Mouse (Mus musculus) liver, adult 2 months (tissue): ENCODE measurements around the gene Szrd1. TPM values are rescaled to one million over a fixed set of nuclear protein-coding genes. Genes with fewer than 3 reads are reported as not detected.
A peak's percentile ranks its signal among the peaks of the same experiment; 100 is the strongest.

ENCODE experiments used
- DNase-seq: peaks from one replicate; pipeline ENCODE4 v3.0.0-alpha.2; 2011; ENCODE audit warnings: low read depth, low spot score; ENCODE audit errors: extremely low read depth
- H3K27ac ChIP-seq: fragments of 200-500 bp; replicated peaks from 2 replicates; pipeline ENCODE4 v1.5.1; 2012; ENCODE audit warnings: low read depth, mild to moderate bottlenecking, control low read depth, inconsistent platforms, low read length; ENCODE audit not compliant: insufficient read depth
- H3K27me3 ChIP-seq: fragments of 200-500 bp; 2 replicates; pipeline ENCODE4 v1.6.1; 2012; ENCODE audit warnings: mild to moderate bottlenecking, moderate library complexity, low read length, inconsistent platforms; ENCODE audit not compliant: control insufficient read depth, insufficient read depth
- H3K36me3 ChIP-seq: fragments of 200-500 bp; 2 replicates; pipeline ENCODE4 v1.6.1; 2012; ENCODE audit warnings: low read length, inconsistent platforms; ENCODE audit not compliant: control insufficient read depth, insufficient read depth
- H3K4me1 ChIP-seq: fragments of 200-500 bp; 2 replicates; pipeline ENCODE4 v1.6.1; 2011; ENCODE audit warnings: low read length; ENCODE audit not compliant: control insufficient read depth, insufficient read depth
- H3K4me3 ChIP-seq: fragments of 200-500 bp; 2 replicates; pipeline ENCODE4 v1.5.1; 2011; ENCODE audit warnings: low read depth, mild to moderate bottlenecking, control low read depth, low read length, moderate library complexity; ENCODE audit not compliant: insufficient read depth
- H3K79me2 ChIP-seq: fragments of 200-500 bp; 2 replicates; pipeline ENCODE4 v1.6.1; 2012; ENCODE audit warnings: inconsistent platforms, mild to moderate bottlenecking, low read length, moderate library complexity; ENCODE audit not compliant: control insufficient read depth, insufficient read depth
- H3K9ac ChIP-seq: fragments of 200-500 bp; 2 replicates; pipeline ENCODE4 v1.6.1; 2012; ENCODE audit warnings: low read depth, mild to moderate bottlenecking, control low read depth, inconsistent platforms, low read length
- CTCF ChIP-seq: fragments of 200-500 bp; IDR thresholded peaks from 2 replicates; pipeline ENCODE4 v1.5.1; 2011; ENCODE audit warnings: low read depth, low read length, control low read depth
- POLR2A ChIP-seq: fragments of 200-500 bp; IDR thresholded peaks from 2 replicates; pipeline ENCODE4 v1.6.1; 2011; ENCODE audit warnings: low read length, control low read depth; ENCODE audit not compliant: insufficient read depth; ENCODE audit errors: extremely low read depth
- WGBS: fragments of 180-500 bp; shearing (Covaris S2); methylation state at CpG from one replicate; pipeline ENCODE4 v1.1.7; 2018; 5-methylcytosine and 5-hydroxymethylcytosine counted together
- polyA plus RNA-seq: library from polyadenylated mRNA; depleted of rRNA; stranded (reverse); fragments of >200 nt; gene quantifications from 2 replicates; pipeline ENCODE4 v1.2.3, GENCODE M21; 2012
- total RNA-seq: library from RNA; depleted of rRNA; stranded (reverse); fragments of >200 nt; gene quantifications from 2 replicates; pipeline ENCODE4 v1.2.3, GENCODE M21; 2014

Szrd1 gene
- total and polyA plus RNA-seq, 2 experiments = 26.6 to 43.6 TPM

DNA sequence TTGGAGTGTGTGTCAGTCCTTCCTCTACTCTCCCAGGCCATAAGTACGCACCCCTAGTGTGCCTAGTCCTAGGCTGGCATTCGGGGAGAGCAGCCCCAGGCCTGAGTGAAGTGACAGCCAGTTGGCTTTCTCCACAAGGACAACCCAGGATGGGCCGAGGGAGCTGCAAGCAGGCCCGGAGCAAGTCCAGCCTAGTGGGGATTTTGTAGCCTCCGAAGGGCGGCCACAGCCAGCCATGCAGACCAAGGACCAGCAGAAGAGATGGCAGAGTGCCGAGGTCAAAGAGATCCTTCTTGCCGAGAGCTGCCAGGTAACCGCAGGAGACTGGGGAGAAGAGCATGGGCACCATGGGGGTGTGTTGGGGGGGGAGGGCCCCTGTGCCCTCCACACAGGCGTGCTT, 44.6 kb downstream of the Szrd1 start:
- no peak overlapping the region for H3K9ac ChIP-seq
- no peak for TF ChIP-seq CTCF
- TF ChIP-seq POLR2A = no peak
- 91% methylated on average over 10 of the region's 10 CpGs for WGBS
- H3K4me3 ChIP-seq = no peak overlapping the region
- H3K4me1 ChIP-seq = no peaks in the 10 kb centered on the region
- H3K27me3 ChIP-seq = no peaks in the 10 kb centered on the region
- no peak for DNase-seq
- H3K79me2 ChIP-seq = no peaks in the 10 kb centered on the region
- H3K36me3 ChIP-seq = no peaks in the 10 kb centered on the region
- H3K27ac ChIP-seq = no peak overlapping the region

DNA sequence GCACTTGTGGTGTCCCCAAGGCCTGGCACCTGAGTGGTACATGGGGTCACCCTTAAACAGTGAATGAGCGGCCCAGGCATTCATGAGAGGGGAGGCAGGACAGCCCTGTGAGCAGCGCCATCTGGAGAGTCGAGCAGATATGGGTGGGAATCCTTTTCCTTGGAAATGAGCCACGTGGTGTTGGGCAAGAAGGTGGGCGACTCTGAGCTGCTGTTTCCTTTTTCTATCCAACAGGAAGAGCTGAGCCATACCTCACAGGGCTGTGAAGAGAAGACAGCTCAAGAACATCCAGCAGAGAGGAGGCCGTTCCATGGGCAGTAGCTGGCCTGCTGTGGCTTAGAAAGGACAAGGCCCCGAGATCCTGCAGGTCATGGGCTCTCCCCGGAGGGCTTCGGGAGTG, 50.9 kb downstream of the Szrd1 start:
- Histone ChIP-seq H3K4me3 (no peak overlapping the region), H3K27me3 (no peaks in the 10 kb centered on the region), H3K27ac (no peak overlapping the region), H3K9ac (no peak overlapping the region), H3K36me3 (no peaks in the 10 kb centered on the region), H3K79me2 (no peaks in the 10 kb centered on the region), H3K4me1 (no peaks in the 10 kb centered on the region)
- DNase-seq = no peak
- TF ChIP-seq CTCF (no peak), POLR2A (no peak)
- 69% methylated on average over 9 of the region's 9 CpGs for WGBS

DNA sequence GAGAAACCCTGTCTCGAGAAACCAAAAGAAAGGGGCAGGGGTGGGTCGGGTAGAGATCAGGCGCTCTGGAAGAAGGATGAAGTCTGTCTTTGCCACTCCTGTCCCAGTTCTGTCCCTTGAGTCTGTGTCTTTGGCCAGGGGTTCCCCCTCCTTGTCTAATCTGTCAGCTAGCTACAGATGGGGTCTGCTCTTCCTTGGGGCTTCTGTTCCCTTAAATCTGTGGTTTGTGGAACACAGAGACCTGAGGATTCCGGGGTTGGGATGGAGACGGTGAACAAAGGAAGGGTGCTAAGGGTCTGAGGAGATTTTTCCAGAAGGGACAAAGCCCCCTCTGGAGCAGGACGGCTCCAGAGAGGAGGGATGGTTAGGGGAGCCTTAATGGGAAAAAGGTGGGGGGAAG, 51.5 kb downstream of the Szrd1 start, which contains the start of gene Spata21:
Gene Spata21, plus strand, starts transcription at position 301 of the 400 bp plus-strand sequence.
- Histone ChIP-seq H3K4me1 (no peaks in the 10 kb centered on the region), H3K27me3 (no peaks in the 10 kb centered on the region), H3K79me2 (no peaks in the 10 kb centered on the region), H3K36me3 (no peaks in the 10 kb centered on the region), H3K9ac (no peak within 1 kb of the TSS), H3K4me3 (no peak within 1 kb of the TSS), H3K27ac (no peak within 1 kb of the TSS)
- 89% methylated on average over 6 of the region's 6 CpGs for WGBS
- no peak for DNase-seq
- TF ChIP-seq POLR2A = no peak
- no peak for TF ChIP-seq CTCF

DNA sequence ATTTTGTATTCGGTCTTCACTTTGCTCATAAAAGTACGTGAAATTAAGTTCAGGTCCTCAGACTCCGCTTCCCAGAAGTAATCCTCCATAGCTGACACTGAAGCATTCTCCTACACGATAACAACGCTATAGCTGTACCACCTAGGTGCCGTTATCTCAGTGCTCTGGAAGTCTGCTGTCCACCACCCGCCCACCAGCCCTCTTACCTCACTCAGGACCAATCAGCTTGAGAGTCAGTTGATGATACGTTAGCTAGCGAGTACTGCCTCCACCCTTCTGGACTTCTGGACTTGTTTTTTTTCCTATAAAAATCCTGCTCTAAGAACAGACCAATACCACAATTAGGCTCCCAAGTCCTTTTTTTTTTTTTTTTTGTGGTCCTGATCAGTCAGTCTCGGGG, 52.7 kb downstream of the Szrd1 start:
- Histone ChIP-seq H3K36me3 (no peaks in the 10 kb centered on the region), H3K4me1 (no peaks in the 10 kb centered on the region), H3K79me2 (no peaks in the 10 kb centered on the region), H3K27me3 (no peaks in the 10 kb centered on the region), H3K27ac (no peak overlapping the region), H3K9ac (no peak overlapping the region), H3K4me3 (no peak overlapping the region)
- DNase-seq = no peak
- TF ChIP-seq POLR2A (no peak), CTCF (no peak)
- WGBS = 71% methylated on average over 10 of the region's 10 CpGs

DNA sequence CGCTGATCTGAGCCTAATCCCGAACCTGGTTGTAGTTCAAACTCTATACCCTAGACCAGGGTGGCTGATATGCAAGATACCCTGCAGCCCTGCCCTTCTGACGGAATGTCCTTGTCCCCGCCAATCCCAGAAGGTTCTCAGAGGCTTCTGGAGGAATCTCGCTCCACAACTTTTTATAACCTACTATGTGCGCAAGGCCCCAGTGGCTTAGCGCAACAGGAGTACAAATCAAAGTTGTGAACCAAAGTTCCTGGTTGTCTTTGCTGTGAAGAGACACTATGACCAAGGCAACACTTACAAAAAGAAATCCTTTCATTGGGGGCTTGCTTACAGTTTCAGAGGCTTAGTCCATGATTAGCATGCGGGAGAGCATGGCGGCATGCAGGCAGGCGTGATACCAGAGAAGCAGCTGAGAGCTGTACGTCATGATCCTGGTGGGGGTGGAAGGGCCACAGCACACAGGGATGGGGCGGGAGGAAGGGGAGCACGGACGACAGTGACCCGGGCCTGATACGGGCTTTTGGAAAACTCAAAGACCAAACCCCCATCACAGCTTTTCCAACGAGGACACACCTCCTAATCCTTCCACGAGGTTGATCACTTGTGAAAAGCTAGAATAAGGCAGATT, 61.0 kb downstream of the Szrd1 start:
- Histone ChIP-seq H3K27ac (no peak overlapping the region), H3K36me3 (no peaks in the 10 kb centered on the region), H3K4me1 (peaks cover 9% of the 10 kb centered on the region), H3K79me2 (peaks cover 16% of the 10 kb centered on the region), H3K4me3 (no peak overlapping the region), H3K9ac (no peak overlapping the region), H3K27me3 (no peaks in the 10 kb centered on the region)
- no peak for DNase-seq
- TF ChIP-seq POLR2A (no peak), CTCF (no peak)
- WGBS = 71% methylated on average over 18 of the region's 18 CpGs

DNA sequence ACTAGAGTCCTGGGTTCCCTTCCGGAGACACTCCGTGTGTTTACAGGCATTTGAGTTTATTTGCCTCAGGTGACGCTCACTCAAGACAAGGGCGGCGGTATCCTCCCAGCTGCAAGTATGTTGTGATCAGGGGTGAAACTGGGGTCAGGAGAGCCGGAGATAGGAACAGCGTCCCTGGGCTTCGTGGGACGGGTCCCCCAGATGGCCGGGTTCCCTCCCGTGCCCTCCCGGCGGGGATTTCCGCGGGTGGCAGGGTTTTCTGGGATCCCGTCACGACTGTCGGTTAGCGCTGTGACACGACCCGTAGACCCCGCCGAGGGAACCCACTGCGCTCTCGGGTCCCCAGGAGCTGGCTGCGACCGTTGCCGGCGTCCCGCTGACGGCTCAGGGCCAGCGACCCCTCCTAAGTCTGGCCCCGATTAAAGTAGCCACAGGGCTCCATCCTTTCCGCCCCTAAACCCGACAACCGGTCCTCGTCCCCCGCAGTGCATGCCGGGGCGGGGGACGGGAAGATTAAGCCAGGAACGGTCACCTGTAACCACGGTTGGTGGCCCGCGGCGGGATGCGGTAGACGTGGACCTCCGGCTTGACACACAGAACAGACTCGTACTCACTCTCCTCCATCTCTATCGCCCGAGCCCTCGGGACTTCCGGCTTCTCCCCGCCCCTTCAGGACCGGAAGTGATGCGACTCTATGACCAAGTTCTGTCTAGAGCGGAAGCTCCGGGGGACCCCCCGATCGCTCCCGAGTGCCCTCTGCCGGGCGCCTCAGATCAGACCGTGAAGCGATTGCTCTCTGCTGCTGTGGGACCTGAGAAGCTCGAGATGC, 61.7 kb downstream of the Szrd1 start, which contains the start of gene Necap2:
Gene Necap2, minus strand, starts transcription at position 677 of the 829 bp plus-strand sequence.
- under 1% methylated on average over 67 of the region's 67 CpGs for WGBS
- Histone ChIP-seq H3K79me2 (peaks cover 16% of the 10 kb centered on the region), H3K9ac (peak within 1 kb of the TSS; percentile 88), H3K27me3 (no peaks in the 10 kb centered on the region), H3K36me3 (no peaks in the 10 kb centered on the region), H3K27ac (peak within 1 kb of the TSS; percentile 51; the same call in 1 of the 2 replicates), H3K4me1 (peaks cover 9% of the 10 kb centered on the region), H3K4me3 (peak within 1 kb of the TSS; percentile 96)
- peak; percentile 79 for DNase-seq
- TF ChIP-seq POLR2A (peak; percentile 86), CTCF (peak; percentile 72)
